In genomic region chr4:107738776-107739175, GRCm38 (mm10) we compare ENCODE assay signal across 25 mouse cellular contexts. TPM values are rescaled to one million over a fixed set of nuclear protein-coding genes. Genes with fewer than 3 reads are reported as not detected.
DNase-seq lines count a peak whose midpoint lies in the region; ATAC-seq and TF ChIP-seq lines count a peak whose summit lies in the region.
"Had no signal": no experiment of that assay in that cellular context is flagged by ENCODE, and none has a peak within 500 bp of the region (broad histone marks: within the 10 kb centered on the region; RNA-seq: fewer than 3 reads in every experiment).

No protein-coding gene starts in this region.

- peaks cover 43% of the 10 kb centered on the region for H3K4me1 ChIP-seq in forebrain, embryonic 12.5 days
- H3K4me1 ChIP-seq in forebrain, postnatal 0 days (ENCODE audit: insufficient read depth): peaks cover 4% of the 10 kb centered on the region
- H3K4me1 ChIP-seq in MEL (ENCODE audit: control insufficient read depth in 1 of 2, insufficient read depth in 2 of 2, low read length in 2 of 2): peaks cover 0 to 7% of the 10 kb centered on the region in 2 experiments; a peak in 1 of 4 replicates
- peaks cover 45% of the 10 kb centered on the region for H3K4me1 ChIP-seq in forebrain, embryonic 15.5 days
- H3K4me1 ChIP-seq: embryonic facial prominence, embryonic 12.5 days had no signal

- ATAC-seq in cerebellum, adult (ENCODE audit: insufficient number of reproducible peaks, low FRiP score, low TSS enrichment): no peak
- no peak for ATAC-seq in forebrain, embryonic 12.5 days (ENCODE audit: low FRiP score)
- ATAC-seq in forebrain, postnatal 0 days: no peak
- ATAC-seq in forebrain, embryonic 15.5 days (replicated peaks): no peak

- no peak overlapping the region for H3K4me2 ChIP-seq in forebrain, embryonic 12.5 days
- no peak overlapping the region for H3K4me2 ChIP-seq in forebrain, postnatal 0 days (ENCODE audit: low read depth)
- H3K4me2 ChIP-seq in forebrain, embryonic 15.5 days (replicated peaks): no peak overlapping the region
- H3K4me2 ChIP-seq: embryonic facial prominence, embryonic 12.5 days; hindbrain, embryonic 13.5 days; liver, embryonic 13.5 days; lung, embryonic 14.5 days; midbrain, embryonic 12.5 days; neural tube, embryonic 13.5 days had no signal

- 85% methylated on average over 9 of the region's 9 CpGs for WGBS in forebrain, embryonic 12.5 days
- WGBS in forebrain, postnatal 0 days: 66% methylated on average over 9 of the region's 9 CpGs
- 75% methylated on average over 9 of the region's 9 CpGs for WGBS in forebrain, embryonic 15.5 days

- H3K9me3 ChIP-seq in forebrain, embryonic 12.5 days: no peaks in the 10 kb centered on the region
- H3K9me3 ChIP-seq in forebrain, postnatal 0 days (ENCODE audit: low read length): no peaks in the 10 kb centered on the region
- no peaks in the 10 kb centered on the region for H3K9me3 ChIP-seq in MEL (replicated peaks; ENCODE audit: insufficient read depth, low read length)
- H3K9me3 ChIP-seq in forebrain, embryonic 15.5 days: no peaks in the 10 kb centered on the region
- H3K9me3 ChIP-seq: embryonic facial prominence, embryonic 12.5 days; hindbrain, embryonic 13.5 days; liver, embryonic 13.5 days; midbrain, embryonic 12.5 days; neural tube, embryonic 13.5 days had no signal

- H3K27ac ChIP-seq in forebrain, embryonic 12.5 days: no peak overlapping the region
- H3K27ac ChIP-seq in forebrain, postnatal 0 days (ENCODE audit: low read depth, low read length): no peak overlapping the region
- H3K27ac ChIP-seq in MEL (ENCODE audit: control insufficient read depth, low read depth, low read length): no peak overlapping the region
- peak overlapping the region; percentile 84; the same call in 1 of the 2 replicates for H3K27ac ChIP-seq in forebrain, embryonic 15.5 days (replicated peaks)
- H3K27ac ChIP-seq: embryonic facial prominence, embryonic 12.5 days; hindbrain, embryonic 13.5 days; liver, embryonic 13.5 days; midbrain, embryonic 12.5 days; neural tube, embryonic 13.5 days had no signal

- peaks cover 5% of the 10 kb centered on the region; the same call in 1 of the 2 replicates for H3K27me3 ChIP-seq in forebrain, embryonic 12.5 days
- H3K27me3 ChIP-seq in forebrain, postnatal 0 days (ENCODE audit: insufficient read depth, low read length): no peaks in the 10 kb centered on the region
- no peaks in the 10 kb centered on the region for H3K27me3 ChIP-seq in MEL (ENCODE audit: control insufficient read depth in 1 of 2, insufficient read depth in 2 of 2, low read length in 2 of 2)
- no peaks in the 10 kb centered on the region for H3K27me3 ChIP-seq in forebrain, embryonic 15.5 days
- H3K27me3 ChIP-seq: embryonic facial prominence, embryonic 12.5 days had no signal

- no peak for TF ChIP-seq EP300 in MEL (IDR thresholded peaks at IDR 0.05; ENCODE audit: low read depth in 1 of 2, low read length in 2 of 2)

- TF ChIP-seq CTCF in forebrain, postnatal 0 days (IDR thresholded peaks at IDR 0.05; ENCODE audit: low read depth): no peak
- TF ChIP-seq CTCF in MEL (IDR thresholded peaks at IDR 0.05 in 2 of 3, conservative IDR thresholded peaks at IDR 0.05 in 1 of 3; ENCODE audit: control insufficient read depth in 1 of 3, insufficient read depth in 1 of 3, low read depth in 2 of 3, low read length in 3 of 3, poor library complexity in 1 of 3, severe bottlenecking in 1 of 3): no peak

- H3K79me2 ChIP-seq in MEL (ENCODE audit: control insufficient read depth, insufficient read depth, low read length, poor library complexity): no peaks in the 10 kb centered on the region

- H3K36me3 ChIP-seq in forebrain, embryonic 12.5 days (replicated peaks): no peaks in the 10 kb centered on the region
- no peaks in the 10 kb centered on the region for H3K36me3 ChIP-seq in forebrain, postnatal 0 days (ENCODE audit: insufficient read depth)
- no peaks in the 10 kb centered on the region for H3K36me3 ChIP-seq in MEL (ENCODE audit: control insufficient read depth in 1 of 2, insufficient read depth in 2 of 2, low read length in 2 of 2)
- H3K36me3 ChIP-seq in forebrain, embryonic 15.5 days: no peaks in the 10 kb centered on the region
- H3K36me3 ChIP-seq: embryonic facial prominence, embryonic 12.5 days; hindbrain, embryonic 13.5 days; liver, embryonic 13.5 days; midbrain, embryonic 12.5 days; neural tube, embryonic 13.5 days had no signal

- peak overlapping the region; percentile 3; the same call in 1 of the 2 replicates for H3K9ac ChIP-seq in forebrain, embryonic 12.5 days
- H3K9ac ChIP-seq in forebrain, postnatal 0 days: no peak overlapping the region
- no peak overlapping the region for H3K9ac ChIP-seq in MEL (ENCODE audit: control insufficient read depth, low read depth, low read length, poor library complexity, severe bottlenecking)
- H3K9ac ChIP-seq in forebrain, embryonic 15.5 days (replicated peaks): no peak overlapping the region
- H3K9ac ChIP-seq: embryonic facial prominence, embryonic 12.5 days; hindbrain, embryonic 13.5 days; liver, embryonic 13.5 days; lung, embryonic 14.5 days; midbrain, embryonic 12.5 days; neural tube, embryonic 13.5 days had no signal

- H3K4me3 ChIP-seq in forebrain, embryonic 12.5 days (replicated peaks): no peak overlapping the region
- no peak overlapping the region for H3K4me3 ChIP-seq in forebrain, postnatal 0 days (ENCODE audit: low read depth, low read length)
- no peak overlapping the region for H3K4me3 ChIP-seq in MEL (ENCODE audit: control insufficient read depth in 1 of 2, insufficient read depth in 1 of 2, low read depth in 2 of 2, low read length in 2 of 2)
- no peak overlapping the region for H3K4me3 ChIP-seq in forebrain, embryonic 15.5 days
- H3K4me3 ChIP-seq: embryonic facial prominence, embryonic 12.5 days; hindbrain, embryonic 13.5 days; left cerebral cortex, adult 2 months; liver, embryonic 13.5 days; midbrain, embryonic 12.5 days; neural tube, embryonic 13.5 days had no signal

- DNase-seq in cerebellum, adult 11-12 months: peak; percentile 14
- DNase-seq in forebrain, postnatal 0 days: no peak
- no peak for DNase-seq in MEL (ENCODE audit: low read depth, low spot score)
- DNase-seq in neural tube, embryonic 10.5 days (ENCODE audit: extremely low spot score, low spot score): no peak
- no peak for DNase-seq in gastrocnemius, postnatal 4 days (ENCODE audit: low spot score in 2 of 2)
- DNase-seq: adrenal gland, postnatal 14 days; gastrocnemius, postnatal 25 days; heart, postnatal 10 days; kidney, postnatal 4 days; layer of hippocampus, adult 9-11 months; left cerebral cortex, postnatal 4 days; liver, embryonic 13.5 days; lung, embryonic 14.5 days; lung, postnatal 36 days; thymus, postnatal 25 days had no signal

- no peak for TF ChIP-seq POLR2A in MEL (IDR thresholded peaks at IDR 0.05; ENCODE audit: control insufficient read depth in 1 of 2, insufficient read depth in 1 of 2, low read depth in 1 of 2, low read length in 2 of 2, poor library complexity in 1 of 2)

- TF ChIP-seq RAD21 in MEL (IDR thresholded peaks at IDR 0.05; ENCODE audit: low read depth, low read length): no peak

TF ChIP-seq in MEL, 35 proteins besides CTCF, POLR2A, EP300 and RAD21:
- TF ChIP-seq TAL1 (IDR thresholded peaks at IDR 0.05; ENCODE audit: low read length) (0 out of 2 replicates have a peak, but pooled peaks have one; percentile 14), POLR2AphosphoS5 (IDR thresholded peaks at IDR 0.05; ENCODE audit: borderline replicate concordance, low read depth, low read length) (no peak)

RNA-seq across cellular contexts. Expression of gene Dmrtb1, which starts 54.7 kb away (rescaled TPM):
- polyA plus RNA-seq in forebrain, embryonic 12.5 days (2016; fragmentation: Nextera tagmentation; extraction: Ambion mirVana): 27.5 and 30.8 TPM in 2 replicates
- total RNA-seq in forebrain, postnatal 0 days (2014; rRNA removed): 9.6 and 14.0 TPM in 2 replicates
- 13.6 and 21.7 TPM in 2 replicates for polyA plus RNA-seq in forebrain, postnatal 0 days (2015; fragmentation: Nextera tagmentation; extraction: Ambion mirVana)
- not detected in 2 replicates for total RNA-seq in MEL (2012; rRNA removed)
- polyA plus RNA-seq in MEL (2012; ENCODE audit: insufficient read depth in 1 of 2, insufficient read length in 2 of 2, low read depth in 1 of 2, low replicate concordance in 2 of 2, missing spikeins in 1 of 2): not detected
- 18.7 and 20.4 TPM in 2 replicates for polyA plus RNA-seq in forebrain, embryonic 15.5 days (2015; fragmentation: Nextera tagmentation; extraction: Ambion mirVana)
- total RNA-seq in gastrocnemius, postnatal 4 days (2021): not detected
- total RNA-seq: adrenal gland, postnatal 14 days; gastrocnemius, postnatal 25 days; heart, postnatal 10 days had no signal
- polyA plus RNA-seq: intestine, embryonic 16.5 days; kidney, embryonic 14.5 days; liver, embryonic 13.5 days; lung, embryonic 14.5 days had no signal

Comparison
In these comparisons a context has a peak if more than half of its experiments do, and no peak if none do; other contexts are left out.
1. RNA of gene Dmrtb1, which starts 54.7 kb away (polyA plus RNA-seq): 27.5 to 30.8 TPM in forebrain, embryonic 12.5 days, 13.6 to 21.7 TPM in forebrain, postnatal 0 days and 18.7 to 20.4 TPM in forebrain, embryonic 15.5 days; not detected in MEL; every median in the first group is over 10 times any median in the second.